Mouse (Mus musculus): Measurements from ENCODE around the gene Mybbp1a.

DNA sequence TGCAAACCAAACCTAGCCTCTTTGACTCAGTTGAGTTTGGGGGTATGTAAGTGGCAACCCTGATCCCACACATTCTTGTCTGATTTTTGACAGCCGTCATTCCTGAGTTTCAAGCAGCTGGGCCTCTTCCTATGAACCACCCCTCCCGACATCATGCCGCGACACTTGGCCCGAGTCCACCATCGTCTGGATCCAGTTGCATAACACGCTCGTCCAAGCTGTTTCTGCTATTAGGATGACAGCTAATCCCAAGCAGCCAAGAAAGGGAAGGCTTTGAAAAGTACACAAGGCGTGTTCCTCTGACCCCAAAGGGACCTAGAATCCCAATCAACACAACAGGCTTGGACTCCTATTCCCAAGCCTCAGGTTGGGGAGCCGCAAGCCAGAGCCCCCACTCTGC lies 44.1 kb upstream of the Mybbp1a start:
- TF ChIP-seq POLR2A (IDR thresholded peaks at IDR 0.05; ENCODE audit: control insufficient read depth, extremely low read depth, insufficient read depth, low read length, poor library complexity): no peak
- TF ChIP-seq CTCF (IDR thresholded peaks at IDR 0.05; ENCODE audit: borderline replicate concordance, control insufficient read depth, extremely low read depth, insufficient read depth, low read length, poor library complexity): no peak

All from thymus, adult 2 months (tissue).